Mouse (Mus musculus): ENCODE results near the gene Abtb2.

Abtb2 gene

GRCm38 (mm10) chr2:103610831-103611535 is 44.9 kb downstream of the Abtb2 start:
- in situ Hi-C loops (cut with MseI, MboI) = no loop called here

GRCm38 (mm10) chr2:103613865-103614264 is 47.8 kb downstream of the Abtb2 start:
- in situ Hi-C loops (cut with MseI, MboI) = no loop called here

- in situ Hi-C loops (cut with MseI, MboI) = no loop called here
These were observed 48.9 kb downstream of the Abtb2 start for GRCm38 (mm10) chr2:103615028-103615427.

GRCm38 (mm10) chr2:103618407-103618806 is 52.3 kb downstream of the Abtb2 start:
- in situ Hi-C loops (cut with MseI, MboI) = no loop called here

- in situ Hi-C loops (cut with MseI, MboI) = no loop called here
These were observed 56.8 kb downstream of the Abtb2 start for GRCm38 (mm10) chr2:103622950-103623349.

- in situ Hi-C loops (cut with MseI, MboI) = no loop called here
These were observed 59.3 kb downstream of the Abtb2 start for GRCm38 (mm10) chr2:103625349-103625932.

GRCm38 (mm10) chr2:103627101-103627500 is 61.0 kb downstream of the Abtb2 start:
- in situ Hi-C loops (cut with MseI, MboI) = no loop called here

- in situ Hi-C loops (cut with MseI, MboI) = no loop called here
These were observed 63.8 kb downstream of the Abtb2 start for GRCm38 (mm10) chr2:103629956-103630355.

- in situ Hi-C loops (cut with MseI, MboI) = no loop called here
These were observed 65.2 kb downstream of the Abtb2 start for GRCm38 (mm10) chr2:103631293-103631717.

GRCm38 (mm10) chr2:103632136-103632925 is 66.2 kb downstream of the Abtb2 start:
- in situ Hi-C loops (cut with MseI, MboI) = no loop called here

GRCm38 (mm10) chr2:103632926-103633250 is 66.8 kb downstream of the Abtb2 start:
- in situ Hi-C loops (cut with MseI, MboI) = no loop called here

GRCm38 (mm10) chr2:103635731-103636487 is 69.8 kb downstream of the Abtb2 start:
- in situ Hi-C loops (cut with MseI, MboI) = no loop called here

GRCm38 (mm10) chr2:103637385-103637784 is 71.3 kb downstream of the Abtb2 start:
- in situ Hi-C loops (cut with MseI, MboI) = no loop called here

- in situ Hi-C loops (cut with MseI, MboI) = no loop called here
These were observed 71.8 kb downstream of the Abtb2 start for GRCm38 (mm10) chr2:103637943-103638342.

- in situ Hi-C loops (cut with MseI, MboI) = no loop called here
These were observed 73.6 kb downstream of the Abtb2 start for GRCm38 (mm10) chr2:103639701-103640100.

GRCm38 (mm10) chr2:103640861-103641260 is 74.8 kb downstream of the Abtb2 start:
- in situ Hi-C loops (cut with MseI, MboI) = no loop called here

GRCm38 (mm10) chr2:103643584-103644211 is 77.6 kb downstream of the Abtb2 start:
- in situ Hi-C loops (cut with MseI, MboI) = no loop called here

- in situ Hi-C loops (cut with MseI, MboI) = no loop called here
These were observed 78.3 kb downstream of the Abtb2 start for GRCm38 (mm10) chr2:103644418-103644817.

GRCm38 (mm10) chr2:103650314-103650879 is 84.3 kb downstream of the Abtb2 start:
- in situ Hi-C loops (cut with MseI, MboI) = no loop called here

- in situ Hi-C loops (cut with MseI, MboI) = no loop called here
These were observed 86.0 kb downstream of the Abtb2 start for GRCm38 (mm10) chr2:103652121-103652520.

- in situ Hi-C loops (cut with MseI, MboI) = no loop called here
These were observed 88.9 kb downstream of the Abtb2 start for GRCm38 (mm10) chr2:103655037-103655436.

All from mouse trophoblast stem cell (cell line).